Mouse (Mus musculus) stomach, embryonic 16.5 days (tissue): ENCODE measurements at regions not wholly inside any gene's neighbourhood (a gene's known extent, or its start where the extent isn't known, plus 50 kb on each side); places are given as distances from the start of the nearest gene placed in this dataset.

Source experiments
- ATAC-seq: fragments of 200-750 bp; cut with Nextera tagmentation; 2 replicates; pipeline ENCODE4 v1.8.0; 2017; ENCODE audit warnings: moderate number of reproducible peaks, moderate TSS enrichment; ENCODE audit not compliant: insufficient read depth, low FRiP score
- H3K27ac ChIP-seq: fragments of 300-500 bp; sonication (generic); 2 replicates; pipeline ENCODE4 v1.5.1; 2014; ENCODE audit warnings: low read length
- H3K27me3 ChIP-seq: fragments of 300-500 bp; sonication (generic); 2 replicates; pipeline ENCODE4 v1.6.1; 2014; ENCODE audit warnings: low read length, control low read depth, mixed read lengths; ENCODE audit not compliant: control insufficient read depth, insufficient read depth
- H3K36me3 ChIP-seq: fragments of 300-500 bp; sonication (generic); 2 replicates; pipeline ENCODE4 v1.6.1; 2014; ENCODE audit warnings: low read length; ENCODE audit not compliant: control insufficient read depth, insufficient read depth
- H3K4me1 ChIP-seq: fragments of 300-500 bp; sonication (generic); 2 replicates; pipeline ENCODE4 v1.6.1; 2014; ENCODE audit warnings: low read length, control low read depth, mixed read lengths; ENCODE audit not compliant: control insufficient read depth, insufficient read depth
- H3K4me2 ChIP-seq: fragments of 300-500 bp; sonication (generic); 2 replicates; pipeline ENCODE4 v1.6.1; 2014; ENCODE audit warnings: low read depth, low read length, mixed read lengths
- H3K4me3 ChIP-seq: fragments of 300-500 bp; sonication (generic); replicated peaks from 2 replicates; pipeline ENCODE4 v1.5.1; 2014; ENCODE audit warnings: mild to moderate bottlenecking, low read length
- H3K9ac ChIP-seq: fragments of 300-500 bp; sonication (generic); 2 replicates; pipeline ENCODE4 v1.6.1; 2014; ENCODE audit warnings: low read length
- H3K9me3 ChIP-seq: fragments of 300-500 bp; sonication (generic); replicated peaks from 2 replicates; pipeline ENCODE4 v1.6.1; 2016; ENCODE audit warnings: low read length, control low read depth; ENCODE audit not compliant: control insufficient read depth
- WGBS: fragments of 180-500 bp; shearing (Covaris S2); extraction: QIAGEN DNeasy Blood & Tissue Kit; methylation state at CpG from one replicate; pipeline ENCODE4 v1.1.7; 2014; 5-methylcytosine and 5-hydroxymethylcytosine counted together

GRCm38 (mm10) chr12:106446876-106447532, 437.0 kb downstream of the Vrk1 start:
- H3K9me3 ChIP-seq = no peaks in the 10 kb centered on the region
- no peak overlapping the region for H3K27ac ChIP-seq
- WGBS = 67% methylated on average over 20 of the region's 20 CpGs
- no peak for ATAC-seq
- no peaks in the 10 kb centered on the region for H3K36me3 ChIP-seq
- no peak overlapping the region for H3K4me3 ChIP-seq
- H3K4me2 ChIP-seq = no peak overlapping the region
- no peaks in the 10 kb centered on the region for H3K27me3 ChIP-seq
- no peaks in the 10 kb centered on the region for H3K4me1 ChIP-seq
- no peak overlapping the region for H3K9ac ChIP-seq

DNA sequence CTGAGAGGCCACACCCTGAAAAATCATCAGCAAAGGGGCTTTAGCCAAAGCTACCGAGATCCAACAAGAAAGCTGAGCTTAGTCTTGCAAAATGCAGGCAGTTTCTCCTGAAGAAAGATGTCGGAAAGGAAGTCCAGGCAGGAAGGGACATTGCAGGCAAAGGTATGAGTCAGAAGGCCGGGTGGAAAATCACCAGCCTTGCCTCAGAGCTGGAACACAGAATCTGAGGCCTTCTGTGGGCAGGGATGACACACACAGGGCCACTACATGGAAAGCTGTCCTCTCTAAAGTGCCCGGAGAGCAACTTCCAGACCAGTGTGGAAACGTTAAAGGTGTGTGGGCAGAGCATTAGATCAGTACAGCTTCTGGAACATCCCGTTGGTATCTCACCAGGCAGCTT, 438.5 kb downstream of the Vrk1 start:
- Histone ChIP-seq H3K9ac (no peak overlapping the region), H3K9me3 (no peaks in the 10 kb centered on the region), H3K4me2 (no peak overlapping the region), H3K4me1 (no peaks in the 10 kb centered on the region), H3K4me3 (no peak overlapping the region), H3K27me3 (no peaks in the 10 kb centered on the region), H3K36me3 (no peaks in the 10 kb centered on the region), H3K27ac (no peak overlapping the region)
- ATAC-seq = no peak
- WGBS = 74% methylated on average over 6 of the region's 6 CpGs

DNA sequence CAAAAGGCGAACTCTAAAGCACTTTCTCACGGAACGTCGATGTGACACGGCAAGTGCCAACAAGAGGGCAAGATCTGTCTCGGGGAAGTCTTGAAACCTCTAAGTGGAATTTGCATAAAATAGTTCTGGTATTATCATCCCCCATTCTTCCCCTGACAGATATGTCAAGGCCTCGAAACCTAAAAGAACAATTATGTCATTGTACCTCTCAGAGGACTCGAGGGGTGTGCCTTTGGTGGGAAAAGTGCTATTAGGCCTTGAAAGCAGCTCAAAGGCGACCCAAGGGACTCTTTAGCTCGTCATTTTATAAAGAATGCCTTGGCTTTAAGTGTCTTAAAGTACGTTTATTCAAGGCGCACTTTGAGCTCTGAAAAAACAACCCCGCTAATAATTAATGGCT, 443.5 kb downstream of the Vrk1 start:
- WGBS = 58% methylated on average over 13 of the region's 13 CpGs
- no peak overlapping the region for H3K27ac ChIP-seq
- H3K9me3 ChIP-seq = no peaks in the 10 kb centered on the region
- no peak for ATAC-seq
- no peak overlapping the region for H3K4me2 ChIP-seq
- H3K4me3 ChIP-seq = no peak overlapping the region
- H3K9ac ChIP-seq = no peak overlapping the region
- no peaks in the 10 kb centered on the region for H3K27me3 ChIP-seq
- no peaks in the 10 kb centered on the region for H3K4me1 ChIP-seq
- no peaks in the 10 kb centered on the region for H3K36me3 ChIP-seq

DNA sequence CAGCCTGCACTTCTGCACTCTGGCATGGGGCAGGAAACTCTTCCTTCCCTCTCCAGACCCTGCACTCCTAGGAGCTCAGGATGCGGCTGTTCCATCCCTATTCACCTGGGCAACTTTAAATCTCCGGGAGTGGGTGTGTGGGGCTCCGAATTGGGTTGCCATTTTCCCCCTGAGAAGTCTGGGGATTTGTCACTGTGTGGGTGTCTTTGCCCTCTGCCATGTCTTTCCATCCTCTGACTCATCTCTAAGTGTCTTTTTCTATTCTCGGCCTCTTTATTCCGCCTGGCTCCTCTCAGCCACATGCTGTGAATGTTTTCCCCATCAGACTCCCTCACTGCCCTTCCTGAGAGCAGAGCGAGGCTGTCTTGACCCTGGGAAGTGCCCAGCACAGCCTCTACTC, 448.2 kb downstream of the Vrk1 start:
- Histone ChIP-seq H3K36me3 (no peaks in the 10 kb centered on the region), H3K4me3 (no peak overlapping the region), H3K9me3 (no peaks in the 10 kb centered on the region), H3K9ac (no peak overlapping the region), H3K4me1 (no peaks in the 10 kb centered on the region), H3K4me2 (no peak overlapping the region), H3K27me3 (no peaks in the 10 kb centered on the region), H3K27ac (no peak overlapping the region)
- 52% methylated on average over 6 of the region's 6 CpGs for WGBS
- ATAC-seq = no peak

DNA sequence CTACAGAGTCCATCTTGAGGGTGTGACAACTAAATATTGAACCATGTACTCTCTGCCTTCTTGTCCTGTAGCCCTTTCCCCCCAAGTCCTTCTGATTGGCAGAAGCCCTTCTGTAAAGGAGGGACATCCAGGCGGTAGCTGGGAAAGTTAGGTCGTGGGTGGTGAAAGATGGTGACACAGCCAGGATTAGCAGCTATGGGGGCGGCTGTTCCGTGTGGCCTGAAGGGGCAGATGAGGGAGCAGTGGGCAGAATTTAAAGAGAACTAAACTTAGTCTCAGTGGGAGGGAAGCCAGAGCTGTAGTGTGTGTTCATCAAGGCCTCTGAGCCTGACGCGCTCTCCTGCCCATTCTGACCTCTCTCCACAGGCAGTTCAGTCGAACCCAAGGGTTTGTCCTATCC, 450.6 kb downstream of the Vrk1 start:
- Histone ChIP-seq H3K9me3 (no peaks in the 10 kb centered on the region), H3K4me1 (no peaks in the 10 kb centered on the region), H3K4me2 (no peak overlapping the region), H3K27me3 (no peaks in the 10 kb centered on the region), H3K36me3 (no peaks in the 10 kb centered on the region), H3K27ac (no peak overlapping the region), H3K4me3 (no peak overlapping the region), H3K9ac (no peak overlapping the region)
- WGBS = 86% methylated on average over 7 of the region's 7 CpGs
- ATAC-seq = no peak

GRCm38 (mm10) chr12:106462281-106462680, 452.3 kb downstream of the Vrk1 start:
- H3K9me3 ChIP-seq = no peaks in the 10 kb centered on the region
- H3K27me3 ChIP-seq = no peaks in the 10 kb centered on the region
- ATAC-seq = no peak
- no peaks in the 10 kb centered on the region for H3K4me1 ChIP-seq
- no peak overlapping the region for H3K27ac ChIP-seq
- H3K9ac ChIP-seq = no peak overlapping the region
- no peak overlapping the region for H3K4me3 ChIP-seq
- no peaks in the 10 kb centered on the region for H3K36me3 ChIP-seq
- no peak overlapping the region for H3K4me2 ChIP-seq
- 29% methylated on average over 3 of the region's 3 CpGs for WGBS

DNA sequence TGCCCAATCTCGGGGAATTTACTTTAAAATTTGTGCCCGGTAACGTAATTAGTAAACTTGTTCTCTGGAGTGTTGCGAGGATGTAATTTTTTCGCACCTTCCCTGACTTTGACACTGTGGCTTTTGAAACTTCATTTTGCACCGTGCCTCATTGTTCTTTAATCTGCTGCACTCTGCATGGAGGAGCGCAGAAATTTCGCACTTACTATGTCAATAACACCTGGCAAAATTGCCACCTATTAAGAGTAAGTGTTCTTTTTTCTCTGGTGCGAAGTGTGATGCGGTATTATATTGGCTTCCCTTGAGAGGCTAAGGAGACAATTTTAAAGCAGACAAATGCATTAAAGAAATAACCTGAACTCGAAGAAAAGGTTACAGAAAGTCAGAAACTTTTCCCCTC, 454.7 kb downstream of the Vrk1 start:
- WGBS = 23% methylated on average over 11 of the region's 11 CpGs
- H3K4me3 ChIP-seq = no peak overlapping the region
- H3K4me2 ChIP-seq = no peak overlapping the region
- no peak for ATAC-seq
- H3K9ac ChIP-seq = no peak overlapping the region
- no peak overlapping the region for H3K27ac ChIP-seq
- no peaks in the 10 kb centered on the region for H3K27me3 ChIP-seq
- no peaks in the 10 kb centered on the region for H3K4me1 ChIP-seq
- H3K36me3 ChIP-seq = no peaks in the 10 kb centered on the region
- H3K9me3 ChIP-seq = no peaks in the 10 kb centered on the region

DNA sequence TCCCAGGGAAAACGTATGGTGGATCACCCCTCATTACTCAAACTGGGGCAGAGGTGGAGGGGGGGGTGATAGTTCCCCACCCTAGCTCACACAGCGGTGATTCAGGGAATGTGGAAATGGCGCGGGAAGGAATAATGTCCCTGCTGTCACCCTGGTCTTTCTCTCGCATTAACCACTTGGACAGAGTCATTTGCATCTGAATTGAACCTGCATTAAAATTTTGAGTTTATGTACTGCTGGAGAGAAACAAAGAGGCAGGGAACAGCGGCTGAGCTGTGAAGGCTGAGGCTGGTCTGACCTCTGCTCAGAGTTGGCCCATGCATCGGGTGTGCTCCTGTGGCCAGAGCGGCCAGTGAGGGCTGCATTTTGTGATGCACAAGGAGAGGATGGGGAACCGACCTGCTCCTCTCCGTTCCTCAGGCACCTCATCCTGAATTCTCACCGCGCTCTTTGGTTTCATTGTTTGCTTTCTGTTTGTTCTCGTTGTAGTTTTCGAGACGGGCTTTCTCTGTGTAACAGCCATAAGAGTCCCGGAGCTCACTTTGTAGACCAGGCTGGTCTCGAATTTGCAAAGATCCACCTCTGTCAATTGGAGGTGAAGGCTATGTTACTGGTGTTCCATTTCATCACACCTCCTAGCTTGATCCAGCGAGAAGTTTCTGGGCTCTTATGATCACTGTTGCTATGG, 458.3 kb downstream of the Vrk1 start:
- H3K9me3 ChIP-seq = no peaks in the 10 kb centered on the region

GRCm38 (mm10) chr12:106474501-106475165, 464.6 kb downstream of the Vrk1 start:
- 13% methylated on average over 24 of the region's 24 CpGs for WGBS
- Histone ChIP-seq H3K4me2 (no peak overlapping the region), H3K27ac (no peak overlapping the region), H3K9ac (no peak overlapping the region), H3K27me3 (peaks cover 31% of the 10 kb centered on the region), H3K4me3 (no peak overlapping the region), H3K4me1 (no peaks in the 10 kb centered on the region), H3K9me3 (no peaks in the 10 kb centered on the region), H3K36me3 (no peaks in the 10 kb centered on the region)
- ATAC-seq = no peak

More for the DNA sequence above, 458.3 kb downstream of the Vrk1 start:
- Histone ChIP-seq H3K9ac (no peak overlapping the region), H3K4me1 (no peaks in the 10 kb centered on the region), H3K27me3 (no peaks in the 10 kb centered on the region), H3K36me3 (no peaks in the 10 kb centered on the region), H3K4me3 (no peak overlapping the region), H3K4me2 (no peak overlapping the region), H3K27ac (no peak overlapping the region)
- 57% methylated on average over 18 of the region's 18 CpGs for WGBS
- no peak for ATAC-seq
